Mouse (Mus musculus): ENCODE measurements around the gene Tomt.

DNA sequence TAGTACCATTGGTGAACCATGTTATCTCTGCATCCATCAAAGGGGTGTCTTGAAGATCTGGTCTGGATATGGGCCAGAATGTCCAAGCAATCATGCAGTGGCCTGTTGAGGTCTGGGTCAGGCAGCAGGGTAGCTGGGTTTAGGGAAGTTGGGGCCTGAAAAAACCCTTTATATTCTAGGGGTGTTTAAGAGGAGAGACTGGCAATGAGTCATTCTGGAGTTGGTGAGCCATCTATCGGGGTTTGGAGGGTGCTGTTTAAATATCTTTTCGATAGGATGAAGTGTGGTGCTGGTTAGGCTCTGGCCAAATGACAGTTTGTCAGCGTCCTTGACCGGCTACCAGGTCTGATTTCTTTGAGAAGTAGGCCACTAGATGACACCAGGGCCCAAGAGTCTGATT, 29.8 kb upstream of the Tomt start:
- TF ChIP-seq CTCF (conservative IDR thresholded peaks at IDR 0.05; ENCODE audit: insufficient read depth, insufficient read length, low read depth, low read length), result no peak
- no peak for TF ChIP-seq POLR2A (IDR thresholded peaks at IDR 0.05; ENCODE audit: low read depth, low read length)

Data from kidney, adult 2 months (tissue).